Mouse (Mus musculus): ENCODE data around the gene Chac1.

GRCm38 (mm10) chr2:119332177-119332661 lies 18.8 kb upstream of the Chac1 start:
- TF ChIP-seq CTCF (conservative IDR thresholded peaks at IDR 0.05; ENCODE audit: insufficient read depth, insufficient read length, low read depth, low read length) = no peak
- no peak for TF ChIP-seq POLR2A (IDR thresholded peaks at IDR 0.05; ENCODE audit: low read depth, low read length)
